Mouse (Mus musculus): Measurements from ENCODE around the gene Nrl. TPM values are rescaled to one million over a fixed set of nuclear protein-coding genes. Genes with fewer than 3 reads are reported as not detected.
A peak's percentile ranks its signal among the peaks of the same experiment; 100 is the strongest.

Gene Nrl
- polyA plus RNA-seq (2014; fragmentation: Nextera tagmentation; extraction: Ambion mirVana), result 0.13 and 0.20 TPM in 2 replicates

DNA sequence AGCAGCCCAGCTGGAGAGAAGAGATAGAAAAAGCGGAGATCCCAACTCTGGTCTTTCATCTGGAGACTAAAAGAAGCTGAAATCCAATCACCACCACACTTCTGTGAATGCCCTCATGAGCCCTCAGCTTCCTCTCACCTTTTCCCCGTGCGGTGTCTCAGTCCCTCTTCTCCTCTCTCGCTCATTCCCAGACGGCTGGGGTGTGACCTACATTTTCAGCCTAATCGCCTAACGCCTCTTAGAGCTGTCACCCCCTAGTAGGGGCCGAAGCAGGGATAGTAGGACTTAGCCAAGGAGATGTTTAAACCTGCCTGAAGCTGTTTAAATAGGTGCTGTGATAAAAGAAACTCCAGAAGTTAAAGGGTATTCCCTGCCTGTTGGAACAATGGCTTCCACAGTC is at the start of gene Nrl:
TSS of gene Nrl (minus strand) at position 197 of the 400 bp plus-strand sequence.
- no peak within 1 kb of the TSS for H3K4me2 ChIP-seq (ENCODE audit: low read depth, low read length)
- no peaks in the 10 kb centered on the region for H3K27me3 ChIP-seq (ENCODE audit: control insufficient read depth, insufficient read depth, low read length)
- 45% methylated on average over 8 of the region's 8 CpGs for WGBS
- no peak within 1 kb of the TSS for H3K4me3 ChIP-seq (ENCODE audit: low read depth, low read length)
- ATAC-seq (ENCODE audit: low read depth), result no peak
- no peak within 1 kb of the TSS for H3K27ac ChIP-seq (ENCODE audit: low read depth, low read length)
- H3K9ac ChIP-seq (replicated peaks; ENCODE audit: low read depth, low read length), result no peak within 1 kb of the TSS
- no peaks in the 10 kb centered on the region for H3K4me1 ChIP-seq (ENCODE audit: control insufficient read depth, insufficient read depth, low read length)
- H3K36me3 ChIP-seq (ENCODE audit: control insufficient read depth, insufficient read depth, low read length), result no peaks in the 10 kb centered on the region
- H3K9me3 ChIP-seq (ENCODE audit: control insufficient read depth, low read length), result no peaks in the 10 kb centered on the region

DNA sequence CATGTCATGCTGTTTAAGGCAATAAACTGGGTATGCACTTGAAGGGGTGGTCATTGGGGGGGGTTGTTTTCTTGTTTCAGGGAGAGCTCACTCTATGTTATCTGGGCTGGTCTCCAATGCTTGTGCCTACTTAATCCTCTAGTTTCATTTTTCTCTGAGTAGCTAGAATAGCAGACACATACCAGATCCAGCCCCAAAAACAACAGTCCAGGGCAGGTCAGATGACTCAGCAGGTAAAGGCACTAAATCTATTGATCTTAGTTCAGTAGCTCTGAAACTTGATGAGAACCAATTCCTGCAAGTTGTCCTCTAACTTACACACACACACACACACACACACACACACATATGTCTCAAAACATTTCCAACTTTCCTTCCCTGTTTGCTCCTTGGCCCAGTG is 47.0 kb upstream of the Nrl start:
- Histone ChIP-seq H3K27me3 (ENCODE audit: control insufficient read depth, insufficient read depth, low read length) (no peaks in the 10 kb centered on the region), H3K4me2 (ENCODE audit: low read depth, low read length) (no peak overlapping the region), H3K9ac (replicated peaks; ENCODE audit: low read depth, low read length) (no peak overlapping the region), H3K27ac (ENCODE audit: low read depth, low read length) (no peak overlapping the region), H3K9me3 (ENCODE audit: control insufficient read depth, low read length) (no peaks in the 10 kb centered on the region), H3K4me3 (ENCODE audit: low read depth, low read length) (no peak overlapping the region), H3K4me1 (ENCODE audit: control insufficient read depth, insufficient read depth, low read length) (no peaks in the 10 kb centered on the region), H3K36me3 (ENCODE audit: control insufficient read depth, insufficient read depth, low read length) (peaks cover 22% of the 10 kb centered on the region)
- ATAC-seq (ENCODE audit: low read depth), result no peak

DNA sequence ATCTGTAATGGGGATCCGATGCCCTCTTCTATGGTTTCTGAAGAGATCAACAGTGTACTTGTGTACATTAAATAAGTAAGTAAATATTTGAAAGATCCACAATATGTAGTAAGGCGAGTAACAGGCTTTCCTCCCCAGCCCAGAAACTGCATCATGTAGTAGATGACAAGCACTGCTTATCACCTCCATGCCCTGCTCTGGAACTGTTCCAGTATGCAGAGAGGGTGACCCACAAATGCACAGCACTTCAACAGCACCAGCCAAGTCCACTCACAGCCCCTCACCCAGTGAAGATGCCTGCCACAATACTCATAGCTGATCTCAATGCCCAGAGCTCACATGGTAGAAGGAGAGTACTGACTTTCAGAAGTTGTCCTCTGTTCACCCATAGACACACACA is 45.8 kb upstream of the Nrl start:
- no peak for ATAC-seq (ENCODE audit: low read depth)
- Histone ChIP-seq H3K4me2 (ENCODE audit: low read depth, low read length) (no peak overlapping the region), H3K4me1 (ENCODE audit: control insufficient read depth, insufficient read depth, low read length) (no peaks in the 10 kb centered on the region), H3K27me3 (ENCODE audit: control insufficient read depth, insufficient read depth, low read length) (no peaks in the 10 kb centered on the region), H3K27ac (ENCODE audit: low read depth, low read length) (no peak overlapping the region), H3K9me3 (ENCODE audit: control insufficient read depth, low read length) (no peaks in the 10 kb centered on the region), H3K4me3 (ENCODE audit: low read depth, low read length) (no peak overlapping the region), H3K9ac (replicated peaks; ENCODE audit: low read depth, low read length) (no peak overlapping the region), H3K36me3 (ENCODE audit: control insufficient read depth, insufficient read depth, low read length) (peaks cover 31% of the 10 kb centered on the region)
- 98% methylated on average over 2 of the region's 2 CpGs for WGBS

DNA sequence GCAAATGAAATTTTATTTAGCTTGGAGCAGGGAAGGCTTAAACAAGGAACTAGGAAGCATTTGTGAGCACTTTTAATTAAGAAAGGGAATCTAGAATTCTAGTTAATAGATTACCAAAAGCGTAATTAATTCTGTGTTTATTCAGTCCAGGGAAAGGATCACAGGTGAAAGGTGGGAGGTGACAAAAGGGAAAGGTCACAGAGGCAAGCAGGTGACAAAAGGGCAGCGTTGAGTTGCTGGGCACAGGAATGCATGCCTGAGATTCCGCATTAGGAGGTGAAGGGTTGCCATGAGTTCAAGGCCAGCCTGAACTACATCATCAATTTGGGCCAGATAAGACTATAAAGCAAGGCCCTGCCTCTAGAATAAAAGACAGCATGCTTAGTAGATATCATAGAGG is 42.7 kb upstream of the Nrl start:
- Histone ChIP-seq H3K4me2 (ENCODE audit: low read depth, low read length) (no peak overlapping the region), H3K27me3 (ENCODE audit: control insufficient read depth, insufficient read depth, low read length) (no peaks in the 10 kb centered on the region), H3K4me3 (ENCODE audit: low read depth, low read length) (no peak overlapping the region), H3K9ac (replicated peaks; ENCODE audit: low read depth, low read length) (no peak overlapping the region), H3K27ac (ENCODE audit: low read depth, low read length) (no peak overlapping the region), H3K9me3 (ENCODE audit: control insufficient read depth, low read length) (no peaks in the 10 kb centered on the region), H3K36me3 (ENCODE audit: control insufficient read depth, insufficient read depth, low read length) (peaks cover 49% of the 10 kb centered on the region), H3K4me1 (ENCODE audit: control insufficient read depth, insufficient read depth, low read length) (no peaks in the 10 kb centered on the region)
- no peak for ATAC-seq (ENCODE audit: low read depth)
- WGBS, result 93% methylated on average over 3 of the region's 3 CpGs

DNA sequence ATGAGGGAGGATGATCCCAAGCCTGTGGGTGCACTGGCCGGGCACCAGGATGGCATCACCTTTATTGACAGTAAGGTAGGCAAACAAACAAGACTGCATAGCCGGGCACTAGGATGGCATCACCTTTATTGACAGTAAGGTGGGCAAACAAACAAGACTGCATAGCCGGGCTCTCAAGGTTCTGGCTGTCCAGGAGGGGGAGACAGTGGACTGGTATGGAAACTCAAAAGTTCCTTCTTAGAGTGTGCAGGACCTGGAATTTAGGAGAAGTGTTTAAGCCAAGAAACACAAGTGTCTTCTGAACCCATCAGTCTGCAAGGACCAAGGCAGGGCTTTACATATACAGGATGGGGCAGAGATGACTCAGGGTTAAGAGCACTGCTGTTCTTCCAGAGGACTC is 41.0 kb upstream of the Nrl start:
- Histone ChIP-seq H3K27me3 (ENCODE audit: control insufficient read depth, insufficient read depth, low read length) (no peaks in the 10 kb centered on the region), H3K4me3 (ENCODE audit: low read depth, low read length) (no peak overlapping the region)

DNA sequence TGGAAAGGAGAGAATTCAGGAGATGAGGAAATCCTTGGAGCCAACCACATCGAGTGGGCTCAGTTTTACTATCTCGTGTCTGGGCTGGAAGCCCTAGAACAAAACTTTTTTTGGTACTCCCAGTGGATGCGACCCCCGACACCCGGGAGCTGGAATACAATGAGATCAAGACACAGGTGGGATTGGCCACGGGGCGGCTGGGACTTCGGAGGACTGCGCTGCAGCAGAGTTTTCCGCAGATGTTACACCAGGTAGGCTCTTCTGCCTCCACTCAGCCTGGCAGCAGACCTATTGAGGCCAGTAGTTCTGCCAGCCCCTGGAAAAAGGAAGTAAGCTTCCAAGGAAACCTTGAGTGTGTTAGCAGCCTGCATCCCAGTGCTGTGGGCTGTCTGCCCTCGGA is 38.5 kb upstream of the Nrl start:
- H3K9me3 ChIP-seq (ENCODE audit: control insufficient read depth, low read length), result no peaks in the 10 kb centered on the region
- H3K4me3 ChIP-seq (ENCODE audit: low read depth, low read length), result no peak overlapping the region
- peaks cover 16% of the 10 kb centered on the region for H3K4me1 ChIP-seq (ENCODE audit: control insufficient read depth, insufficient read depth, low read length)
- ATAC-seq (ENCODE audit: low read depth), result no peak
- no peaks in the 10 kb centered on the region for H3K27me3 ChIP-seq (ENCODE audit: control insufficient read depth, insufficient read depth, low read length)
- no peak overlapping the region for H3K27ac ChIP-seq (ENCODE audit: low read depth, low read length)
- H3K9ac ChIP-seq (replicated peaks; ENCODE audit: low read depth, low read length), result no peak overlapping the region
- H3K4me2 ChIP-seq (ENCODE audit: low read depth, low read length), result no peak overlapping the region
- 88% methylated on average over 11 of the region's 11 CpGs for WGBS
- H3K36me3 ChIP-seq (ENCODE audit: control insufficient read depth, insufficient read depth, low read length), result peaks cover 39% of the 10 kb centered on the region

More for the DNA sequence above, 41.0 kb upstream of the Nrl start:
- WGBS, result 87% methylated on average over 3 of the region's 3 CpGs
- Histone ChIP-seq H3K9ac (replicated peaks; ENCODE audit: low read depth, low read length) (no peak overlapping the region), H3K4me2 (ENCODE audit: low read depth, low read length) (no peak overlapping the region), H3K27ac (ENCODE audit: low read depth, low read length) (no peak overlapping the region), H3K4me1 (ENCODE audit: control insufficient read depth, insufficient read depth, low read length) (peaks cover 12% of the 10 kb centered on the region), H3K36me3 (ENCODE audit: control insufficient read depth, insufficient read depth, low read length) (peaks cover 49% of the 10 kb centered on the region), H3K9me3 (ENCODE audit: control insufficient read depth, low read length) (no peaks in the 10 kb centered on the region)
- no peak for ATAC-seq (ENCODE audit: low read depth)

DNA sequence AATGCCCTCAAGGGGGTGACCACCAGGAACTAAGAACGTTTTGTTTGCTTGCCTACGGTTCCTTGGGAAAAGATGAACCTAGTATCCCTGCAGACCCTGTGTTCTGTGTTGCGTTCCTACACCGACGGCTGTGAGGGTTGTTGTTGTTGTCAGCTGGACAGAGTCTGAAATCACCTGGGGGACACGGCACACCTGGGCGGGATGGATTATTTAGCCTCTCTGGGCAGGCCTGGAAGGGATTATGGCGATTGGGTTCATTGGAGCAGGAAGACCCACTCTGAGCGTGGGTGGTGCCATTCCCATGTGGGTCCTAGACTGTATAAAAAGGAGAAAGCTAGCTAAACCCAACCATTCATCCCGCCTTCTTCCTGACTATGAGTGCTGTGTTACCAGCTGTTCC is 37.1 kb upstream of the Nrl start:
- WGBS, result 88% methylated on average over 10 of the region's 10 CpGs
- Histone ChIP-seq H3K9ac (replicated peaks; ENCODE audit: low read depth, low read length) (no peak overlapping the region), H3K4me3 (ENCODE audit: low read depth, low read length) (peak overlapping the region; percentile 64; the same call in 1 of the 2 replicates), H3K4me2 (ENCODE audit: low read depth, low read length) (no peak overlapping the region), H3K27ac (ENCODE audit: low read depth, low read length) (no peak overlapping the region), H3K4me1 (ENCODE audit: control insufficient read depth, insufficient read depth, low read length) (peaks cover 16% of the 10 kb centered on the region), H3K27me3 (ENCODE audit: control insufficient read depth, insufficient read depth, low read length) (no peaks in the 10 kb centered on the region), H3K36me3 (ENCODE audit: control insufficient read depth, insufficient read depth, low read length) (peaks cover 29% of the 10 kb centered on the region), H3K9me3 (ENCODE audit: control insufficient read depth, low read length) (no peaks in the 10 kb centered on the region)
- ATAC-seq (ENCODE audit: low read depth), result no peak

DNA sequence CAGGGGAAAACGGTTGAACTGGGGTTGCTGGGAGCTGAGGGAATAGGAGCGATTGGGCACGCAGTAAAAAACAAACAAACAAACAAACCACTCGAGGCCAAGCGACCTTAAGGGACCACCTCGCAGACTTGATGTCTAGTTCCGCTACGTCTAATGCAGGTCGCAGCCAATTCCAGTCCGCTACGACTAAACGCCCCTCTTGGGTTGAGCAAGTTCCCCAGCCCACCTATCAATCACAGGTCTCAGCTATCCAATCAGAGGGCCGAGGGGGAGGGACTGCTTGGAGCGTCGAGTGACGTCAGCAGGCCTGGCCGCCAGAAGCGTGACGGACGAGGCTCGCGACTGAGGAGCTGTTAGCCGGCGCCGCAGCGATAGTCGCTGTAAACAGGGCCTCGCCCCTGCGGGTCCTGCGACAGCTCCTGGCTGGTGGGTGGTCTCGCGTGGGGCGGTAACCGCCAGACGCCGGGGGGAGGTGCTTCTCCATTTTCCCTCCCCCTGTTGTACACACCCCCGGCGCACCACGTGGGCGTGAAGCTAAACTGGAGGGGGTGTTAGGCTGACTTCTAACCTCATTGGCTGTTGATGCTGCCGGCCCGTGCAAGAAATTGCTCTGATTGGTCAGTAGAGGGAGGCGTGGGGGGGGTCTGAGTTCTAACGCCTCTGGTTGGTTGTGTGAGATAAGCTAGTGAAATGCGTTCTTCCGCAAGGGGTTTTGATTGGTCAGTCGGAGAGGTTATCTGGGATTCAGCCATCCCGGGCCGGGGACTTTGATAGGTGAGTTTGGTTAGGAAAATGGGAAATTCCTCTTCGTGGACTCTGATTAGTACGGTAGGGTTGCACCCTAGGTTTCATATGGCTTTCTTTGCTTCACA is 35.7 kb upstream of the Nrl start, which contains the start of gene A730061H03Rik:
TSS of gene A730061H03Rik (minus strand) at position 205 of the 872 bp plus-strand sequence.
- H3K27me3 ChIP-seq (ENCODE audit: control insufficient read depth, insufficient read depth, low read length), result no peaks in the 10 kb centered on the region
- peak; percentile 96 for ATAC-seq (ENCODE audit: low read depth)
- H3K4me1 ChIP-seq (ENCODE audit: control insufficient read depth, insufficient read depth, low read length), result peaks cover 16% of the 10 kb centered on the region
- under 1% methylated on average over 51 of the region's 51 CpGs for WGBS
- H3K27ac ChIP-seq (ENCODE audit: low read depth, low read length), result peak within 1 kb of the TSS; percentile 99
- H3K9me3 ChIP-seq (ENCODE audit: control insufficient read depth, low read length), result no peaks in the 10 kb centered on the region
- H3K4me3 ChIP-seq (ENCODE audit: low read depth, low read length), result peak within 1 kb of the TSS; percentile 64
- H3K4me2 ChIP-seq (ENCODE audit: low read depth, low read length), result peak within 1 kb of the TSS; percentile 68
- H3K36me3 ChIP-seq (ENCODE audit: control insufficient read depth, insufficient read depth, low read length), result peaks cover 17% of the 10 kb centered on the region
- H3K9ac ChIP-seq (replicated peaks; ENCODE audit: low read depth, low read length), result peak within 1 kb of the TSS; percentile 67

DNA sequence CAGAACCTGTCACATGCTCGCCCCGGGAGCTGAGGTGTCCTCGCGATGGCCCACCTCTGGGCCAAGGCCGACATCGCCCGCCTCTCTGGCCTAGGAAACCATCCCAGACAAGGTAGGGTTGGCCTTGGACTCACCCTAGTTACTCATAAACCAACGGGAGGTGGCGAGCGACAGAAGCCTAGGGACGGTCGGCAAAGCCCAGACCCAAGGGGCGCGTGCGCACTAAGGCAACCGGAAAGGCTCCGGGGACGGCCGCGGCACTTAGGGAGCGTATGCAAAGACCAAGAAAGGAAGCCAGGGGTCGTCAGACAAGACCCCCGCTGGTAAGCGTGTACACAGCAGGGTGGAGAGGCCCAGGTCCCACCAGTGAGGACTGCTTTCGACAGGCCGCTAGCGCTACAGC is 35.0 kb upstream of the Nrl start, which contains the start of gene Dcaf11:
TSS of gene Dcaf11 (plus strand) at position 208 of the 403 bp plus-strand sequence.
- no peaks in the 10 kb centered on the region for H3K9me3 ChIP-seq (ENCODE audit: control insufficient read depth, low read length)

More for the DNA sequence above, 35.0 kb upstream of the Nrl start, which contains the start of gene Dcaf11:
- H3K27me3 ChIP-seq (ENCODE audit: control insufficient read depth, insufficient read depth, low read length), result no peaks in the 10 kb centered on the region
- peak within 1 kb of the TSS; percentile 64 for H3K4me3 ChIP-seq (ENCODE audit: low read depth, low read length)
- peak within 1 kb of the TSS; percentile 68 for H3K4me2 ChIP-seq (ENCODE audit: low read depth, low read length)
- peaks cover 15% of the 10 kb centered on the region for H3K36me3 ChIP-seq (ENCODE audit: control insufficient read depth, insufficient read depth, low read length)
- H3K27ac ChIP-seq (ENCODE audit: low read depth, low read length), result peak within 1 kb of the TSS; percentile 99
- under 1% methylated on average over 27 of the region's 27 CpGs for WGBS
- peak within 1 kb of the TSS; percentile 67 for H3K9ac ChIP-seq (replicated peaks; ENCODE audit: low read depth, low read length)
- peaks cover 16% of the 10 kb centered on the region for H3K4me1 ChIP-seq (ENCODE audit: control insufficient read depth, insufficient read depth, low read length)
- ATAC-seq (ENCODE audit: low read depth), result peak; percentile 78

Data from neural tube, embryonic 14.5 days (tissue).